11 mouse cellular contexts compared by ENCODE assay signal in genomic region chr16:55807505-55807932, GRCm38 (mm10). TPM values are rescaled to one million over a fixed set of nuclear protein-coding genes. Genes with fewer than 3 reads are reported as not detected.
DNase-seq lines count a peak whose midpoint lies in the region; ATAC-seq and TF ChIP-seq lines count a peak whose summit lies in the region.
"Had no signal": no experiment of that assay in that cellular context is flagged by ENCODE, and none has a peak within 500 bp of the region (broad histone marks: within the 10 kb centered on the region; RNA-seq: fewer than 3 reads in every experiment).

No protein-coding gene starts in this region.

- H3K36me3 ChIP-seq in midbrain, embryonic 11.5 days (ENCODE audit: control insufficient read depth, insufficient read depth, low read length) = no peaks in the 10 kb centered on the region
- no peaks in the 10 kb centered on the region for H3K36me3 ChIP-seq in midbrain, embryonic 15.5 days (replicated peaks)
- H3K36me3 ChIP-seq in intestine, postnatal 0 days (ENCODE audit: control insufficient read depth, insufficient read depth) = peaks cover 25% of the 10 kb centered on the region
- H3K36me3 ChIP-seq in hindbrain, embryonic 12.5 days = peaks cover 1% of the 10 kb centered on the region; the same call in 1 of the 2 replicates

- 42% methylated on average over 6 of the region's 6 CpGs for WGBS in midbrain, embryonic 11.5 days
- 37% methylated on average over 6 of the region's 6 CpGs for WGBS in midbrain, embryonic 15.5 days
- 41% methylated on average over 6 of the region's 6 CpGs for WGBS in intestine, postnatal 0 days
- 62% methylated on average over 6 of the region's 6 CpGs for WGBS in hindbrain, embryonic 12.5 days

- no peak overlapping the region for H3K9ac ChIP-seq in midbrain, embryonic 11.5 days (ENCODE audit: low read length)
- no peak overlapping the region for H3K9ac ChIP-seq in midbrain, embryonic 15.5 days
- no peak overlapping the region for H3K9ac ChIP-seq in intestine, postnatal 0 days (ENCODE audit: low read depth, low read length)
- H3K9ac ChIP-seq in hindbrain, embryonic 12.5 days = no peak overlapping the region

- intact Hi-C loops in heart, postnatal 25 days (cut with DNase I) = no loop called here

- no peaks in the 10 kb centered on the region for H3K4me1 ChIP-seq in midbrain, embryonic 11.5 days (ENCODE audit: control insufficient read depth, insufficient read depth, low read length)
- H3K4me1 ChIP-seq in midbrain, embryonic 15.5 days = no peaks in the 10 kb centered on the region
- no peaks in the 10 kb centered on the region for H3K4me1 ChIP-seq in intestine, postnatal 0 days (replicated peaks; ENCODE audit: control insufficient read depth, insufficient read depth, low read length)
- no peaks in the 10 kb centered on the region for H3K4me1 ChIP-seq in hindbrain, embryonic 12.5 days

- DNase-seq in heart, adult 11 months = peak; percentile 96
- DNase-seq in heart, postnatal 25 days (ENCODE audit: low spot score) = no peak
- peak; percentile 80 for DNase-seq in midbrain, embryonic 11.5 days (ENCODE audit: low spot score, missing footprints)
- no peak for DNase-seq in right cerebral cortex, postnatal 4 days
- DNase-seq: B cell, adult 2 months; kidney, postnatal 4 days had no signal

- no peak for TF ChIP-seq CTCF in intestine, postnatal 0 days (IDR thresholded peaks at IDR 0.05; ENCODE audit: low read depth)

- H3K9me3 ChIP-seq in midbrain, embryonic 11.5 days (ENCODE audit: control insufficient read depth, low read length) = no peaks in the 10 kb centered on the region
- H3K9me3 ChIP-seq in midbrain, embryonic 15.5 days = no peaks in the 10 kb centered on the region
- H3K9me3 ChIP-seq in intestine, postnatal 0 days (ENCODE audit: control insufficient read depth) = no peaks in the 10 kb centered on the region
- H3K9me3 ChIP-seq in hindbrain, embryonic 12.5 days (replicated peaks) = no peaks in the 10 kb centered on the region

- no peak overlapping the region for H3K4me2 ChIP-seq in midbrain, embryonic 11.5 days
- H3K4me2 ChIP-seq in midbrain, embryonic 15.5 days = no peak overlapping the region
- no peak overlapping the region for H3K4me2 ChIP-seq in intestine, postnatal 0 days (replicated peaks; ENCODE audit: low read depth)
- no peak overlapping the region for H3K4me2 ChIP-seq in hindbrain, embryonic 12.5 days (replicated peaks)
- H3K4me2 ChIP-seq: liver, embryonic 11.5 days had no signal

- no peaks in the 10 kb centered on the region for H3K27me3 ChIP-seq in midbrain, embryonic 11.5 days (ENCODE audit: control insufficient read depth, insufficient read depth, low read length)
- H3K27me3 ChIP-seq in midbrain, embryonic 15.5 days (replicated peaks) = no peaks in the 10 kb centered on the region
- no peaks in the 10 kb centered on the region for H3K27me3 ChIP-seq in intestine, postnatal 0 days (replicated peaks; ENCODE audit: control insufficient read depth, insufficient read depth, low read length)
- no peaks in the 10 kb centered on the region for H3K27me3 ChIP-seq in hindbrain, embryonic 12.5 days

- no peak overlapping the region for H3K27ac ChIP-seq in midbrain, embryonic 11.5 days (ENCODE audit: low read depth, low read length)
- no peak overlapping the region for H3K27ac ChIP-seq in midbrain, embryonic 15.5 days
- no peak overlapping the region for H3K27ac ChIP-seq in intestine, postnatal 0 days (ENCODE audit: low read depth, low read length)
- H3K27ac ChIP-seq in hindbrain, embryonic 12.5 days = no peak overlapping the region

- H3K4me3 ChIP-seq in midbrain, embryonic 11.5 days (ENCODE audit: low read depth, low read length) = no peak overlapping the region
- H3K4me3 ChIP-seq in midbrain, embryonic 15.5 days = no peak overlapping the region
- H3K4me3 ChIP-seq in intestine, postnatal 0 days (ENCODE audit: low read depth, low read length) = no peak overlapping the region
- no peak overlapping the region for H3K4me3 ChIP-seq in hindbrain, embryonic 12.5 days

- peak; percentile 54; the same call in 1 of the 2 replicates for ATAC-seq in midbrain, embryonic 11.5 days (ENCODE audit: low FRiP score)
- no peak for ATAC-seq in midbrain, embryonic 15.5 days (replicated peaks)
- 0 out of 2 replicates have a peak, but pooled peaks have one; percentile 29 for ATAC-seq in intestine, postnatal 0 days
- no peak for ATAC-seq in erythroblast, adult 5-6 weeks (replicated peaks; ENCODE audit: low FRiP score, poor library complexity, severe bottlenecking)
- no peak for ATAC-seq in hindbrain, embryonic 12.5 days (ENCODE audit: low FRiP score)

RNA-seq across cellular contexts. Expression of gene Nfkbiz, which starts 31.2 kb away (rescaled TPM):
- 1 to 10 TPM; 2.2 to 2.3 TPM for total RNA-seq in heart, postnatal 25 days (2021)
- 1.3 and 1.8 TPM in 2 replicates for polyA plus RNA-seq in midbrain, embryonic 11.5 days (2014; fragmentation: Nextera tagmentation; extraction: Ambion mirVana)
- polyA plus RNA-seq in midbrain, embryonic 15.5 days (2015; fragmentation: Nextera tagmentation; extraction: Ambion mirVana) = 0.96 and 1.3 TPM in 2 replicates
- 7.8 and 8.8 TPM in 2 replicates for polyA plus RNA-seq in intestine, postnatal 0 days (2015; fragmentation: Nextera tagmentation; extraction: Ambion mirVana)
- total RNA-seq in erythroblast, adult 5-6 weeks (2015; ENCODE audit: low replicate concordance) = 6.0 and 8.4 TPM in 2 replicates
- total RNA-seq in erythroblast, adult 5-6 weeks (2017; ENCODE audit: low replicate concordance) = 2.6 and 5.3 TPM in 2 replicates
- polyA plus RNA-seq in hindbrain, embryonic 12.5 days (2016; fragmentation: Nextera tagmentation; extraction: Ambion mirVana) = 1.4 and 1.8 TPM in 2 replicates

Comparison
In these comparisons a context has a peak if more than half of its experiments do, and no peak if none do; other contexts are left out.
1. DNase-seq: peak in heart, adult 11 months (single experiment) and midbrain, embryonic 11.5 days (single experiment); none in heart, postnatal 25 days (single experiment) and right cerebral cortex, postnatal 4 days (single experiment).
2. ATAC-seq: peak in midbrain, embryonic 11.5 days (single experiment) and intestine, postnatal 0 days (single experiment); none in midbrain, embryonic 15.5 days (single experiment), erythroblast, adult 5-6 weeks (single experiment) and hindbrain, embryonic 12.5 days (single experiment).